ENCODE assay signal across 8 mouse cellular contexts in genomic region chr1:42952734-42953481, GRCm38 (mm10). TPM values are rescaled to one million over a fixed set of nuclear protein-coding genes. Genes with fewer than 3 reads are reported as not detected.
DNase-seq lines count a peak whose midpoint lies in the region; ATAC-seq lines count a peak whose summit lies in the region.

TSS of gene Gpr45 (plus strand) at chr1:42952872.

- under 1% methylated on average over 71 of the region's 71 CpGs for WGBS in heart, embryonic 10.5 days
- under 1% methylated on average over 55 of the region's 71 CpGs for WGBS in liver, embryonic 16.5 days (ENCODE audit: insufficient replicate concordance)

- H3K4me2 ChIP-seq in liver, embryonic 16.5 days (ENCODE audit: low read depth, low read length) = peak within 1 kb of the TSS; percentile 61

- H3K36me3 ChIP-seq in heart, embryonic 10.5 days = no peaks in the 10 kb centered on the region
- no peaks in the 10 kb centered on the region for H3K36me3 ChIP-seq in liver, embryonic 16.5 days (ENCODE audit: control insufficient read depth, insufficient read depth)

- H3K9me3 ChIP-seq in heart, embryonic 10.5 days = no peaks in the 10 kb centered on the region
- no peaks in the 10 kb centered on the region for H3K9me3 ChIP-seq in liver, embryonic 16.5 days (replicated peaks; ENCODE audit: control insufficient read depth, low read length)

- peaks cover 11% of the 10 kb centered on the region; the same call in 1 of the 2 replicates for H3K27me3 ChIP-seq in heart, embryonic 10.5 days (ENCODE audit: insufficient read depth, poor library complexity, severe bottlenecking)
- H3K27me3 ChIP-seq in liver, embryonic 16.5 days (ENCODE audit: control insufficient read depth, insufficient read depth, low read depth, low read length) = peaks cover 17% of the 10 kb centered on the region

- H3K4me3 ChIP-seq in heart, embryonic 10.5 days = peak within 1 kb of the TSS; percentile 86
- H3K4me3 ChIP-seq in liver, embryonic 16.5 days (ENCODE audit: low read depth, low read length) = peak within 1 kb of the TSS; percentile 53

- H3K9ac ChIP-seq in liver, embryonic 16.5 days (ENCODE audit: low read depth, low read length) = peak within 1 kb of the TSS; percentile 20; the same call in 1 of the 2 replicates

- DNase-seq in spleen, adult 18-20 months = peak; percentile 8 to 9
- DNase-seq in spleen, postnatal 14 days (ENCODE audit: low spot score in 2 of 2) = no peak
- DNase-seq in embryo, embryonic 11 days = peak; percentile 79
- DNase-seq in heart, embryonic 10.5 days (ENCODE audit: low spot score) = no peak
- peak; percentile 72 to 76 for DNase-seq in layer of hippocampus, adult 18-20 months (ENCODE audit: low spot score in 2 of 2)
- DNase-seq in ovary, postnatal 36 days (ENCODE audit: low spot score) = peak; percentile 44
- no peak for DNase-seq in urinary bladder, postnatal 10 days (ENCODE audit: low spot score)

- peaks cover 12% of the 10 kb centered on the region for H3K4me1 ChIP-seq in heart, embryonic 10.5 days
- no peaks in the 10 kb centered on the region for H3K4me1 ChIP-seq in liver, embryonic 16.5 days (ENCODE audit: control insufficient read depth, low read depth, low read length)

- peak within 1 kb of the TSS; percentile 93 for H3K27ac ChIP-seq in heart, embryonic 10.5 days
- H3K27ac ChIP-seq in liver, embryonic 16.5 days (ENCODE audit: low read length) = no peak within 1 kb of the TSS

- ATAC-seq in liver, embryonic 16.5 days (ENCODE audit: low read depth) = peak; percentile 30; the same call in 1 of the 2 replicates

RNA-seq across cellular contexts. Expression of gene Gpr45, which starts in this region (rescaled TPM):
- polyA plus RNA-seq in heart, embryonic 10.5 days (2016; fragmentation: Nextera tagmentation; extraction: Ambion mirVana) = 3.1 and 4.9 TPM in 2 replicates
- total RNA-seq in layer of hippocampus, adult 18-20 months (2021) = 10 to 100 TPM; 18.9 to 22.2 TPM
- polyA plus RNA-seq in liver, embryonic 16.5 days (2015; fragmentation: Nextera tagmentation; extraction: Ambion mirVana) = 0.06 and 0.12 TPM in 2 replicates

Comparison
In these comparisons a context has a peak if more than half of its experiments do, and no peak if none do; other contexts are left out.
1. DNase-seq: peak in spleen, adult 18-20 months (2 of 2), embryo, embryonic 11 days (single experiment), layer of hippocampus, adult 18-20 months (2 of 2) and ovary, postnatal 36 days (single experiment); none in spleen, postnatal 14 days (0 of 2), heart, embryonic 10.5 days (single experiment) and urinary bladder, postnatal 10 days (single experiment).
2. Peak in ATAC-seq, H3K4me3 ChIP-seq, H3K9ac ChIP-seq and H3K4me2 ChIP-seq in liver, embryonic 16.5 days; RNA of the gene not detected or under 1 TPM.